Mouse (Mus musculus) midbrain, embryonic 13.5 days (tissue): ENCODE measurements around the gene Itsn2. TPM values are rescaled to one million over a fixed set of nuclear protein-coding genes. Genes with fewer than 3 reads are reported as not detected.

Experiments used
- polyA plus RNA-seq: library from polyadenylated mRNA; unstranded; fragments of >200 nt; fragmentation: Nextera tagmentation; extraction: Ambion mirVana; gene quantifications from 2 replicates; pipeline ENCODE4 v1.2.1, GENCODE M21; 2015

Gene Itsn2
- polyA plus RNA-seq, 1 experiment from 2014 or later = 17.3 TPM

Other genes starting within 250 kb of the Itsn2 start
- 9.1 and 9.2 TPM in 2 replicates for gene Ncoa1, start 115.5 kb upstream of the Itsn2 start, polyA plus RNA-seq
- not detected in 2 replicates for gene Gm3625, start 289 bp downstream of the Itsn2 start, polyA plus RNA-seq
- gene Fam228a, start 145.8 kb downstream of the Itsn2 start, polyA plus RNA-seq = 0.52 and 1.0 TPM in 2 replicates
- 9.1 and 10.2 TPM in 2 replicates for gene Pfn4, start 176.4 kb downstream of the Itsn2 start, polyA plus RNA-seq
- 4.9 and 5.6 TPM in 2 replicates for gene Fam228b, start 176.6 kb downstream of the Itsn2 start, polyA plus RNA-seq
- gene Sf3b6, start 224.9 kb downstream of the Itsn2 start, polyA plus RNA-seq = 302 and 303 TPM in 2 replicates
- gene Fkbp1b, start 249.0 kb downstream of the Itsn2 start, polyA plus RNA-seq = 18.3 and 20.7 TPM in 2 replicates